Mouse (Mus musculus): ENCODE results near the gene Gm45140.
A peak's percentile ranks its signal among the peaks of the same experiment; 100 is the strongest.

Gm45140 gene

GRCm38 (mm10) chr6:87845031-87845695 lies 9.6 kb upstream of the Gm45140 start:
- DNase-seq (ENCODE audit: low read depth, low spot score), result no peak

GRCm38 (mm10) chr6:87842254-87842653 lies 6.7 kb upstream of the Gm45140 start:
- no peak for DNase-seq (ENCODE audit: low read depth, low spot score)

- DNase-seq (ENCODE audit: low read depth, low spot score), result no peak
These were observed 6.0 kb upstream of the Gm45140 start for GRCm38 (mm10) chr6:87841635-87842034.

- DNase-seq (ENCODE audit: low read depth, low spot score), result no peak
These were observed 4.3 kb upstream of the Gm45140 start for GRCm38 (mm10) chr6:87839797-87840341.

GRCm38 (mm10) chr6:87838551-87839197 lies 3.1 kb upstream of the Gm45140 start, which contains the start of gene Isy1:
TSS of gene Isy1 (minus strand) at chr6:87838798.
- DNase-seq (ENCODE audit: low read depth, low spot score), result peak; percentile 98

- DNase-seq (ENCODE audit: low read depth, low spot score), result no peak
These were observed 15.2 kb downstream of the Gm45140 start for GRCm38 (mm10) chr6:87820366-87820765.

GRCm38 (mm10) chr6:87814486-87814885 lies 21.1 kb downstream of the Gm45140 start:
- DNase-seq (ENCODE audit: low read depth, low spot score), result no peak

GRCm38 (mm10) chr6:87812656-87813055 lies 22.9 kb downstream of the Gm45140 start:
- DNase-seq (ENCODE audit: low read depth, low spot score), result no peak

- peak; percentile 87 for DNase-seq (ENCODE audit: low read depth, low spot score)
These were observed 23.8 kb downstream of the Gm45140 start, which contains the start of gene Rab43 for GRCm38 (mm10) chr6:87811675-87812338. TSS of gene Rab43 (minus strand) at chr6:87812164.

GRCm38 (mm10) chr6:87810713-87811669 lies 24.6 kb downstream of the Gm45140 start:
- peak; percentile 49 for DNase-seq (ENCODE audit: low read depth, low spot score)

GRCm38 (mm10) chr6:87810311-87810710 lies 25.3 kb downstream of the Gm45140 start:
- DNase-seq (ENCODE audit: low read depth, low spot score), result no peak

GRCm38 (mm10) chr6:87809651-87810161 lies 25.9 kb downstream of the Gm45140 start:
- DNase-seq (ENCODE audit: low read depth, low spot score), result no peak

GRCm38 (mm10) chr6:87809144-87809543 lies 26.5 kb downstream of the Gm45140 start:
- DNase-seq (ENCODE audit: low read depth, low spot score), result no peak

- DNase-seq (ENCODE audit: low read depth, low spot score), result no peak
These were observed 27.1 kb downstream of the Gm45140 start for GRCm38 (mm10) chr6:87808521-87808920.

- DNase-seq (ENCODE audit: low read depth, low spot score), result no peak
These were observed 27.7 kb downstream of the Gm45140 start for GRCm38 (mm10) chr6:87807735-87808440.

- DNase-seq (ENCODE audit: low read depth, low spot score), result no peak
These were observed 28.7 kb downstream of the Gm45140 start for GRCm38 (mm10) chr6:87806857-87807256.

- no peak for DNase-seq (ENCODE audit: low read depth, low spot score)
These were observed 29.6 kb downstream of the Gm45140 start for GRCm38 (mm10) chr6:87806028-87806427.

- DNase-seq (ENCODE audit: low read depth, low spot score), result no peak
These were observed 30.1 kb downstream of the Gm45140 start for GRCm38 (mm10) chr6:87805448-87805847.

- no peak for DNase-seq (ENCODE audit: low read depth, low spot score)
These were observed 30.7 kb downstream of the Gm45140 start for GRCm38 (mm10) chr6:87804886-87805285.

- DNase-seq (ENCODE audit: low read depth, low spot score), result no peak
These were observed 31.6 kb downstream of the Gm45140 start for GRCm38 (mm10) chr6:87804036-87804435.

All from mesoderm, embryonic 11.5 days (tissue).